Mouse (Mus musculus) stomach, postnatal 0 days (tissue): ENCODE results near the gene Abcb4.

Source experiments
- CTCF ChIP-seq: IDR thresholded peaks from 2 replicates; pipeline ENCODE4 v1.5.1; 2016; ENCODE audit warnings: antibody characterized with exemption, low read depth, mild to moderate bottlenecking, moderate library complexity
- EP300 ChIP-seq: optimal IDR thresholded peaks from 2 replicates; pipeline ENCODE3; 2016; ENCODE audit warnings: antibody characterized with exemption

- TF ChIP-seq CTCF = no peak
- TF ChIP-seq EP300 = no peak
Measured at GRCm38 (mm10) chr5:8902141-8902817, 8.8 kb downstream of the Abcb4 start.
